Mouse (Mus musculus) monocyte, adult 2 months (primary cell): ENCODE data around the gene Slc15a3.

Experiments
- DNase-seq, 2 experiments: peaks; one replicate each; pipeline ENCODE4 v3.0.0; 2022; ENCODE audit warnings: low spot score in 2 of 2, low read depth in 1 of 2

Gene Slc15a3

GRCm38 (mm10) chr19:10839010-10839892 lies at the start of gene Slc15a3:
TSS of gene Slc15a3 (plus strand) at chr19:10839727.
- no peak for DNase-seq

- DNase-seq = no peak
Observed at GRCm38 (mm10) chr19:10790323-10790722, 49.2 kb upstream of the Slc15a3 start.

- DNase-seq = no peak
Observed at GRCm38 (mm10) chr19:10793044-10793443, 46.5 kb upstream of the Slc15a3 start.

- no peak for DNase-seq
Observed at GRCm38 (mm10) chr19:10794916-10795315, 44.6 kb upstream of the Slc15a3 start.

GRCm38 (mm10) chr19:10798576-10798975 lies 41.0 kb upstream of the Slc15a3 start:
- no peak for DNase-seq

GRCm38 (mm10) chr19:10799155-10799554 lies 40.4 kb upstream of the Slc15a3 start:
- DNase-seq = no peak

- peak; percentile 46 to 56 for DNase-seq
Observed at GRCm38 (mm10) chr19:10801070-10801469, 38.5 kb upstream of the Slc15a3 start.

GRCm38 (mm10) chr19:10801906-10802305 lies 37.6 kb upstream of the Slc15a3 start:
- DNase-seq = no peak

GRCm38 (mm10) chr19:10803751-10804150 lies 35.8 kb upstream of the Slc15a3 start:
- DNase-seq = peak; percentile 18 to 28

- DNase-seq = no peak
Observed at GRCm38 (mm10) chr19:10804850-10805660, 34.5 kb upstream of the Slc15a3 start.

- no peak for DNase-seq
Observed at GRCm38 (mm10) chr19:10805661-10806285, 33.8 kb upstream of the Slc15a3 start.

GRCm38 (mm10) chr19:10808524-10809233 lies 30.8 kb upstream of the Slc15a3 start:
- DNase-seq = no peak

- DNase-seq = no peak
Observed at GRCm38 (mm10) chr19:10809428-10810175, 29.9 kb upstream of the Slc15a3 start.

GRCm38 (mm10) chr19:10810176-10810492 lies 29.4 kb upstream of the Slc15a3 start:
- no peak for DNase-seq

- DNase-seq = no peak
Observed at GRCm38 (mm10) chr19:10811471-10811870, 28.1 kb upstream of the Slc15a3 start.

- DNase-seq = no peak
Observed at GRCm38 (mm10) chr19:10813039-10813438, 26.5 kb upstream of the Slc15a3 start.

- DNase-seq = no peak
Observed at GRCm38 (mm10) chr19:10813905-10814304, 25.6 kb upstream of the Slc15a3 start.

- no peak for DNase-seq
Observed at GRCm38 (mm10) chr19:10815871-10816270, 23.7 kb upstream of the Slc15a3 start.

GRCm38 (mm10) chr19:10816462-10816861 lies 23.1 kb upstream of the Slc15a3 start:
- no peak for DNase-seq

GRCm38 (mm10) chr19:10818217-10818946 lies 21.1 kb upstream of the Slc15a3 start:
- no peak for DNase-seq
